Mouse (Mus musculus) Patski (cell line): ENCODE measurements around the gene Hyal3. TPM values are rescaled to one million over a fixed set of nuclear protein-coding genes. Genes with fewer than 3 reads are reported as not detected.
A peak's percentile ranks its signal among the peaks of the same experiment; 100 is the strongest.

ENCODE experiments used
- ATAC-seq: fragments of 100-300 bp; one replicate; pipeline ENCODE4 v1.8.0; 2021
- CTCF ChIA-PET: fragments of 350-600 bp; sonication (Branson Sonifier 250); formaldehyde crosslinking; loops from one replicate; lab custom pipeline; 2022; ENCODE audit warnings: inconsistent platforms; lab: Charles Lee
- POLR2A ChIA-PET: fragments of 350-600 bp; sonication (Branson Sonifier 250); formaldehyde crosslinking; loops from one replicate; lab custom pipeline; 2022; ENCODE audit warnings: antibody characterized with exemption, inconsistent platforms; lab: Charles Lee
- DNase-seq: peaks from one replicate; pipeline ENCODE4 v3.0.0-alpha.2; 2011; ENCODE audit warnings: low read depth, low spot score
- H3K27me3 ChIP-seq: fragments of 371-371 bp; one replicate; pipeline ENCODE4 v1.5.1; 2021
- CTCF ChIP-seq: fragments of 100-300 bp; IDR thresholded peaks from one replicate; pipeline ENCODE4 v1.5.1; 2021
- in situ Hi-C: fragments of 300-500 bp; cut with MboI; formaldehyde crosslinking; loops from 3 replicates; pipeline ENCODE4 v1.11.1; 2018; ENCODE audit warnings: low pct_unique_long_range_greater_than_20kb, mixed read lengths
- polyA plus RNA-seq: library from polyadenylated mRNA; unstranded; gene quantifications from one replicate; pipeline ENCODE4 v1.2.3, GENCODE M21; 2021

The Hyal3 gene
- polyA plus RNA-seq, 1 experiment from 2014 or later = 1.1 TPM

DNA sequence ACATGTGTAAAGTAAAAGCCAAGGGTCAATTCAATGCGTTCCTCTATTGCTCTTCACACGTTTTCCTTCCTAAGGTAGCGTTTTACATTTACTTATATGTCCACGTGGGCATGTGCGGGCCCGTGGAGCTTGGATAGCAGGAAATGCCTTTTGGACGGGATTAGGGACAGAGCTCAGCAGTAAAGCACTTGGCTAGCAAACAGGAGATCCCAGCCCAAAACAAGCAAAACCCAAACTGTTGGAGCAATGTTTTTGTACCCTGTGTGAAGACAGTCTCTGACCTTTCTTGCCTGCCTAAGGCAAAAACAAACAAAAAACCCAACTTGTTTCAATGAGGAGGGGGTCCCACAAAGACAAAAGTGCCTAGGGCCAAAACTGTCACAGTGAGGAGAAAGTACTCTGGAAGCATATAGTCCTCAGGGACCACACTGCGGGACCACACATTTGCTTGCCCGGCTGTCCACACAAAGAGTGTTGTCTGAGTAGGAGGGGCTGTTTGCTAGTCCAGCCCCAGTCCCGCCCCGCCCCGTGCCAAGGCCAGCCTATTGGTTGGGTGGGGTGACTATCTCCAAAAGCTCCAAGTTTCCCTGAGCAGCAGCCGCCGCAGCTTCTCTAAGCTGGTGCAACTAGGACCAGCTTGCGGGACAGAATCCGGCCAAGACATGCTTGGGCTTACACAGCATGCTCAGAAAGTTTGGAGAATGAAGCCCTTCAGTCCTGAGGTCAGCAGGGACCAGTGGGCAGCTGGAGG is 4.1 kb upstream of the Hyal3 start, which contains the start of gene Hyal1:
Hyal1 (plus strand) TSS at position 571 of the 751 bp plus-strand sequence.
- ATAC-seq = no peak
- TF ChIP-seq CTCF = no peak
- no peaks in the 10 kb centered on the region for H3K27me3 ChIP-seq
- in situ Hi-C loops = no loop called here
- CTCF ChIA-PET = interaction anchor here (1.2 kb wide), 1 partner anchor 11 kb away, joined by 4 read pairs; no protein-coding TSS in a partner anchor
- DNase-seq = no peak
- POLR2A ChIA-PET = no interaction called here

DNA sequence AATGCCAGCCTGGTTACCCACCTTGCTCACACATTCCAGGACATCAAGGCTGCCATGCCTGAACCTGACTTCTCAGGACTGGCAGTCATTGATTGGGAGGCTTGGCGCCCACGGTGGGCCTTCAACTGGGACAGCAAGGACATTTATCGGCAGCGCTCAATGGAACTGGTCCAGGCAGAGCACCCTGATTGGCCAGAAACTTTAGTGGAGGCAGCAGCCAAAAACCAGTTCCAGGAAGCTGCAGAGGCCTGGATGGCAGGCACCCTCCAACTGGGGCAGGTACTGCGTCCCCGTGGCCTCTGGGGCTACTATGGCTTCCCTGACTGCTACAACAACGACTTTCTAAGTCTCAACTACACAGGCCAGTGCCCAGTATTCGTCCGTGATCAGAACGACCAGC is 2.7 kb upstream of the Hyal3 start:
- POLR2A ChIA-PET = no interaction called here
- ATAC-seq (no peak), DNase-seq (no peak)

DNA sequence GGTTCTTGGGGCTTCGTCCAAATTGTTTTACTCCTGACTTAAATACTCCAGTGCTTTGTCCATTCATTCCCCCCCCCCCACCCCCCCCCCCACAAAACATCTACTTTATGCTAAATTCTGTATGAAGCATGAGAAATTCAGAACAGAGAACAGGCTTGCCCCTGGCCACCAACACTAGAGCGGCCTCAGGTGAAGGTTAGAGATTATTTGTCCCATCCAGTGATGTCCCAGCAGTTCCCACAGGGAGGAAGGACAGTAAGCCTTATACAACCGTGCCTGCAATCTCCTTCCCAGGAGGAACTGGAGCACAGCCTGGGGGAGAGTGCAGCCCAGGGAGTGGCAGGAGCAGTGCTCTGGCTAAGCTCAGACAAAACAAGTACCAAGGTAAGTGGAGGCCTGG is 2.0 kb upstream of the Hyal3 start, which contains the start of gene Naa80:
Naa80 (plus strand) TSS at position 301 of the 400 bp plus-strand sequence.
- ChIA-PET CTCF (interaction anchor here (2.8 to 2.9 kb wide), 2 partner anchors 9 to 13 kb away, joined by 9 to 19 read pairs; partner anchors contain the start of gene Hyal2), POLR2A (interaction anchor here (1.2 kb wide), 1 partner anchor 9 kb away, joined by 4 read pairs; the partner anchor contains the start of gene Ifrd2)
- in situ Hi-C loops = no loop called here
- DNase-seq (no peak), ATAC-seq (no peak)
- no peak for TF ChIP-seq CTCF
- no peaks in the 10 kb centered on the region for H3K27me3 ChIP-seq

More for the DNA sequence above, 2.7 kb upstream of the Hyal3 start:
- no peak for TF ChIP-seq CTCF
- in situ Hi-C loops = no loop called here
- H3K27me3 ChIP-seq = no peaks in the 10 kb centered on the region
- CTCF ChIA-PET = interaction anchor here (2.8 kb wide), 1 partner anchor 12 kb away, joined by 9 read pairs; no protein-coding TSS in a partner anchor

DNA sequence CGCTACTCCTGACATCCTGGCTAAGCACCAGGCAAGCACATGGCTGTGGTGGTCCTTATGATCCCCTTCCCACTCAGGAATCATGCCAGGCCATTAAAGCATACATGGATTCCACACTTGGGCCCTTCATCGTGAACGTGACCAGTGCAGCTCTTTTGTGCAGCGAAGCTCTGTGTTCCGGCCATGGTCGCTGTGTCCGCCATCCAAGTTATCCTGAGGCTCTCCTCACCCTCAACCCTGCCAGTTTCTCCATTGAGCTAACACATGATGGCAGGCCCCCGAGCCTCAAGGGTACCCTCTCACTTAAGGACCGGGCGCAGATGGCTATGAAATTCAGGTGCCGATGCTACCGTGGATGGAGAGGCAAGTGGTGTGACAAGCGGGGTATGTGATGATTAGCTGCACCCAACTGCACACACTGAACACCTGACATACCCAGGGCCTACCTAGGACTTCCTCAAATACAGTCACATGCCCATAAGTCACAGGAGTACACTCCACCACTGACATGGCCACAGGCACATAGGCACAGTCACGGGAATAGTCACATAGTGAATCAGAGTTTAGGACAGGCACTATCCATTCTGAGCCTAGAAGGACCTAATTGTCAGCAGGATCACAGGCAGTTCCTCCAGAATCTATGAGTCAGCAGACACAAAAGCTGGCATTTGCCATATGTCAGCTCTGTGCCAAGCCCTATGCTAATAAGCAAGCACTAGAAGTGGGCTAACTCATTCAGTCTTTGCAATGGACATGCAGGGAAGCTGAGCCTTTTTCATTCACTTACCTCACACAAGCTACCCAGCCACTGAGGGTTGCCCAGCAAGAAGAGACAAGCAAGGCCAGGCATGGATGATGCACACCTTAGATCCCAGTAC is 1.4 kb upstream of the Hyal3 start:
- CTCF ChIA-PET = interaction anchor here (1.2 to 2.9 kb wide), 5 partner anchors 9 to 65 kb away, joined by 3 to 19 read pairs (median 9); partner anchors contain the start of gene Hyal2
- DNase-seq (no peak), ATAC-seq (peak; percentile 40)
- POLR2A ChIA-PET = interaction anchor here (0.5 to 3.2 kb wide), 4 partner anchors 8 to 295 kb away, joined by 3 to 9 read pairs (median 4); partner anchors contain the start of genes Ifrd2 and Tusc2
- in situ Hi-C loops = no loop called here
- TF ChIP-seq CTCF = no peak
- no peaks in the 10 kb centered on the region for H3K27me3 ChIP-seq

DNA sequence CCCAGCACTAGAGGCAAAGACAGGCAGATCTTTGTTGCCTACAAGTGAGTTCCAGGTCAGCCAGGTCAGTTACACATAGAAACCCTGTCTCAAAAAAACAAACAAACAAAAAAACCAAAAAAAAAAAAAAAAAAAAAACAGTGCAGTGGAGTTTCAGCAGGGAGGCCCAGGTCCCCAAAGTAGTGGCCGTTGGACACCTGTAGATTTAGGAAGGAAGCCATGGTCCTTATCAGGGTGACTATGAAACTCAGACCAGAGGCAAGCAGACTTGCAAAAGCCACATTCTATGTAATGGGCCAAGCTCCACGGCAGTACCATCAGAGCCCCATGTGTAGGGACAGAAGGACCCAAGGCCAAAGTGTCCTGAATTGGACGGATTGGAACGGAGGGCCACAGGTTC is 966 bp downstream of the Hyal3 start:
- in situ Hi-C loops = no loop called here
- ATAC-seq (no peak), DNase-seq (no peak)
- H3K27me3 ChIP-seq = no peaks in the 10 kb centered on the region
- no peak for TF ChIP-seq CTCF
- POLR2A ChIA-PET = interaction anchor here (0.5 to 3.2 kb wide), 3 partner anchors 12 to 27 kb away, joined by 3 to 9 read pairs (median 8); partner anchors contain the start of gene Tusc2
- CTCF ChIA-PET = interaction anchor here (1.0 kb wide), 1 partner anchor 44 kb away, joined by 3 read pairs; no protein-coding TSS in a partner anchor

DNA sequence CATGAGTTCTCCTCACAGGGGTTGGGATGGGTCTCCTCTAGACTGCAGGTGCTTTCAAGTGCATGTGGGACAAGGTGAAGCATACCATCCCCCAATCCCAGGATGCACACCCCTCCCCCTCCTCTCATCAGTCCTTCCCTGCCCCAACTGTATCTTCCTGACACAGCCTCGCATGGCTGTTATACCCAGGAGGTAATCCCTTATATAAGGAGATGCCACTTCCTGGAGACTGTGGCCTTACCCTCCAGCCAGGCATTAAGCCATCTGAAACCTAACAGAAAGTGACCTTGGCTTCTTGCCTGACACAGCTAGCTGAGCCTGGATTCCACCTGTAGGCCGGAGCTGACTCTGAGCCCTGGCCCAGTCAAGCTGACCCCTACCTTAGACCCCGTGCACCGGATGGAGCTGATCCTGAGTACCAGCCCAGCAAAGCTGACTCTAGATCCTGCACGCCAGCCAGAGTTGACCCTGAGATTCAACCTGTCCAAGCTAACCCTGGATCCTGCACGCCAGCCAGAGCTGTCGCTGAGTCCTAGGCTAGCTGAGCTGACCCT is 2.0 kb downstream of the Hyal3 start:
- in situ Hi-C loops = no loop called here
- TF ChIP-seq CTCF = no peak
- POLR2A ChIA-PET = interaction anchor here (1.1 to 3.2 kb wide), 2 partner anchors 17 to 20 kb away, joined by 3 to 9 read pairs; partner anchors contain the start of gene Tusc2

DNA sequence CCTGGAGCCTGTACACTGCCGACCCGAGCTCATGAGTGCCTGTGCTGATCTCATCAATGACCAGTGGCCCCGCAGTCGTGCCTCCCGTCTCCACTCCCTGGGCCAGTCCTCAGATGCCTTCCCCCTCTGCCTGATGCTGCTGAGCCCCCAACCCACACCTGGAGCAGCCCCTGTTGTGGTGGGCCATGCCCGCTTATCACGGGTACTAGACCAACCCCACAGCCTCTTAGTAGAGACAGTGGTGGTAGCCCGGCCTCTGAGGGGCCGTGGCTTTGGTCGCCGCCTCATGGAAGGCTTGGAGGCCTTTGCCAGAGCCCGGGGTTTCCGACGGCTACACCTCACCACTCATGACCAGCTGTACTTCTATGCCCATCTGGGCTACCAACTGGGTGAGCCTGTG is 2.6 kb downstream of the Hyal3 start:
- in situ Hi-C loops = no loop called here
- ChIA-PET CTCF (no interaction called here), POLR2A (no interaction called here)
- no peaks in the 10 kb centered on the region for H3K27me3 ChIP-seq
- DNase-seq = no peak
- no peak for TF ChIP-seq CTCF
- no peak for ATAC-seq

More for the DNA sequence above, 2.0 kb downstream of the Hyal3 start:
- CTCF ChIA-PET = no interaction called here
- no peak for ATAC-seq
- DNase-seq = no peak
- no peaks in the 10 kb centered on the region for H3K27me3 ChIP-seq

DNA sequence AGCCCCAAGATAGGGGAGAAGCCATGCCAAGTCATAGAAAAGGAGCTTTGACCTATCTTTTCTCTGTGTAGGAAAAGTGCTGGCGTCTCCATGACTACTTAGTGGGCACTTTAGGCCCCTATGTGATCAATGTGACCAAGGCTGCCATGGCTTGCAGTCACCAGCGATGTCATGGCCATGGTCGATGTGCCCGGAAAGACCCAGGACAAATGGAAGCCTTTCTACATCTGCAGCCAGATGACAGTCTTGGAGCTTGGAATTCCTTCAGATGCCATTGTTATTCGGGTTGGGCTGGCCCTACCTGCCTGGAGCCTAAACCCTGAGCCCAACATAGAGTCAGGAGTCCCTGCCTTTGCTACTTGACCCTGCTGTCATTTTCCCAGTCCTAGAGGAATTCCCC is 5.9 kb downstream of the Hyal3 start:
- H3K27me3 ChIP-seq = no peaks in the 10 kb centered on the region
- TF ChIP-seq CTCF = no peak
- ATAC-seq (no peak), DNase-seq (no peak)
- POLR2A ChIA-PET = interaction anchor here (1.5 kb wide), 1 partner anchor 32 kb away, joined by 3 read pairs; no protein-coding TSS in a partner anchor
- CTCF ChIA-PET = interaction anchor here (1.5 to 1.6 kb wide), 2 partner anchors 17 to 21 kb away, joined by 3 to 5 read pairs; no protein-coding TSS in a partner anchor
- in situ Hi-C loops = no loop called here

DNA sequence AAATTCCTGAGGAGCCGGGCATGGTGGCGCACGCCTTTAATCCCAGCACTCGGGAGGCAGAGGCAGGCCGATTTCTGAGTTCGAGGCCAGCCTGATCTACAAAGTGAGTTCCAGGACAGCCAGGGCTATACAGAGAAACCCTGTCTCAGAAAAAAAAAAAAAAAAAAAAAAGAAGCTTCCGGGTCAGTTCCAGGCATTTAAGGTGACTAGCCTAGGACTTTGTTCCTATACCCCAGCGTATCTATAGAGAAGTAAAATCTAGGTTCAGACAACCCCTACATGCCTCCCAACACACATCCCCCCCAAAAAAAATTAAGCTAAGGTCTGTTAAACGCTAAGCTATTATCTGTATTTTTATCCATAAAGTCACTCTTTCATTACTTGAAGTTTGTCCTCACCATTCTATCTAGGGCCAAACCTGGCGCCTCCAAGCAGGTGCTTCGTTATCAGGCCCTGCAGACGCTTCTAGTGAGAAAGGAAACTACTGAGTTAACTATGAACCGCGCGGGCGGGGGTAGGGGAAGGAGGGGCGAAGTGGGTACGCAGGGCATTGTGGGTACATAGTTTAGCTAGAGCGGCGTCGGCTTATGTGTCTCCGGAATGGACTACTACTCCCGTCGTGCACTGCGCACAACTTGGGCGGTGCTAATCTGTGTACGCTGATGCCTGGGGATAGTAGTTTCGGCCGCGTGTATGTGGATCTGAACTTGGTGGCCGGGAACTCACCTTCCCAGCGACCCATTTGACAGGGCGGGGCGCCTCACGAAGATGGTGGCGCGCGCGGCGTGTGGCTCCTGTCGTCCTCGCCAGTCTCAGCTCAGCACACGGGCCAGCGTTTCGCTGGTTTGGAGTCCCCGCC is 6.6 kb downstream of the Hyal3 start, which contains the start of gene Ifrd2:
Ifrd2 (plus strand) TSS at position 669 of the 859 bp plus-strand sequence.
- in situ Hi-C loops = no loop called here
- no peak for TF ChIP-seq CTCF
- DNase-seq = peak; percentile 85
- H3K27me3 ChIP-seq = no peaks in the 10 kb centered on the region
- ChIA-PET POLR2A (interaction anchor here (0.9 to 1.5 kb wide), 3 partner anchors 8 to 33 kb away, joined by 3 to 5 read pairs (median 4); partner anchors contain the start of gene Naa80), CTCF (interaction anchor here (1.0 to 1.6 kb wide), 2 partner anchors 18 to 26 kb away, joined by 4 to 5 read pairs; no protein-coding TSS in a partner anchor)
- ATAC-seq = peak; percentile 97
